In the genomic region with DNA sequence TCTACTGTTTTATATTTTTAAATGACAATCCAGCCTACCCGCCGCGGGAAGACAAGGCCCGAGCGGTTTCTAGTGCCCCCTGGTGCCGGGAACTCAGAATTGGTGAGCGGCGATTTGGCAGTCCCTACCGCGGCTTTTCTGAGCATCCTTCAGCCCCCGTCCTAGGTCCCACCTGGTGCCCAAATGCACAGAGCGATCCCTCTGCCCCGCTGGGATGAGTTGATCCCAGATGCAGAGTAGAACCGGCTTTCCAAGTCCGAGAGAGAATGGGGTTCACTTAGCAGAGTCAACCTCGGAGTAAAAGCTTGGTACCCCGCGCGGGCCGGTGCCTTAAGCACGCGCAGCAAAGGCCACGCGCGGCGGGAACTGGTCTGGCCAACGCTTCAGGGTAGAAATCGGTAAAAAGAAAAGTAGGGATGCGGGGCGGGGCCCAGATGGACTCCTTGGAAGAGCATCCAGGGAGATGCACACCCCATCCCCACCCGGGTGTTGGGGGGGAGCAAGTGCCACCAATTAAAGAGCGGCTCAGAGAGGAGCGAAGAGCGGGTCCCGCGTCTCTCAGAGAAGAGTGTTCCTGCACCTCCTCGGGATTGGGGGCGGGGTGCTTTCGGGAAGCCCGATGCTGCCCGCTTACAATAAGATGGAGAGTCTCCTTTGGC, we compare ENCODE assay signal across 8 mouse cellular contexts. TPM values are rescaled to one million over a fixed set of nuclear protein-coding genes. Genes with fewer than 3 reads are reported as not detected.
DNase-seq lines count a peak whose midpoint lies in the region; TF ChIP-seq lines count a peak whose summit lies in the region.

No protein-coding gene starts in this region.

- H3K27ac ChIP-seq in kidney, adult 2 months (ENCODE audit: insufficient read depth, low read depth, low read length), result no peak overlapping the region

- peaks cover 11% of the 10 kb centered on the region for H3K27me3 ChIP-seq in kidney, adult 2 months (replicated peaks; ENCODE audit: control insufficient read depth, insufficient read depth, low read length)
- no peaks in the 10 kb centered on the region for H3K27me3 ChIP-seq in myocyte (ENCODE audit: control insufficient read depth, insufficient read depth, insufficient read length)

- H3K36me3 ChIP-seq in kidney, adult 2 months (ENCODE audit: control insufficient read depth, insufficient read depth, low read length), result no peaks in the 10 kb centered on the region
- no peaks in the 10 kb centered on the region for H3K36me3 ChIP-seq in myocyte (ENCODE audit: control insufficient read depth, insufficient read depth)

- peak overlapping the region; percentile 12 for H3ac ChIP-seq in myocyte (ENCODE audit: control insufficient read depth, insufficient read length)

- H3K79me2 ChIP-seq in myocyte (ENCODE audit: control insufficient read depth, insufficient read depth), result peaks cover 5% of the 10 kb centered on the region

- TF ChIP-seq CTCF in kidney, adult 2 months (conservative IDR thresholded peaks at IDR 0.05; ENCODE audit: insufficient read depth, insufficient read length, low read depth, low read length), result peak; percentile 53

- H3K4me2 ChIP-seq in myocyte (ENCODE audit: low read depth), result peak overlapping the region; percentile 99

- 1% methylated on average over 41 of the region's 41 CpGs for WGBS in kidney, adult 2 months

- no peaks in the 10 kb centered on the region for H3K4me1 ChIP-seq in kidney, adult 2 months (ENCODE audit: control insufficient read depth, insufficient read depth, low read length)

- H3K4me3 ChIP-seq in kidney, adult 2 months (ENCODE audit: insufficient read depth, low read depth, low read length), result peak overlapping the region; percentile 32; the same call in 1 of the 2 replicates
- H3K4me3 ChIP-seq in myocyte, result peak overlapping the region; percentile 41

- TF ChIP-seq POLR2A in kidney, adult 2 months (IDR thresholded peaks at IDR 0.05; ENCODE audit: low read depth, low read length), result no peak
- TF ChIP-seq POLR2A in myocyte (IDR thresholded peaks at IDR 0.05; ENCODE audit: insufficient read length, low read depth), result no peak

- DNase-seq in urinary bladder, adult 18-20 months (ENCODE audit: low spot score in 2 of 2), result peak; percentile 31 to 72
- no peak for DNase-seq in urinary bladder, postnatal 10 days (ENCODE audit: low spot score)
- DNase-seq in embryo, embryonic 9.5 days (ENCODE audit: extremely low spot score), result peak; percentile 87
- peak; percentile 62 to 74 for DNase-seq in gastrocnemius, postnatal 4 days (ENCODE audit: low spot score in 2 of 2)
- peak; percentile 50 for DNase-seq in kidney, adult 2 months
- DNase-seq in liver, result peak; percentile 60
- DNase-seq in thymus, postnatal 10 days (ENCODE audit: low spot score in 2 of 2), result peak; percentile 16 to 61

TF ChIP-seq in myocyte, 11 proteins besides CTCF, POLR2A, EP300 and RAD21:
- peak; percentile 70 for TF ChIP-seq E2F4 (IDR thresholded peaks at IDR 0.05; ENCODE audit: insufficient read depth)
- no peak for TF ChIP-seq MYOD1 (IDR thresholded peaks at IDR 0.05; ENCODE audit: control insufficient read depth in 1 of 3, insufficient read length in 2 of 3, low read depth in 2 of 3)
- peak in 1 of 3 experiments; percentile 9 for TF ChIP-seq MYOG (IDR thresholded peaks at IDR 0.05; ENCODE audit: control insufficient read depth in 1 of 3, insufficient read depth in 1 of 3, insufficient read length in 2 of 3, low read depth in 2 of 3)

RNA-seq across cellular contexts. Expression of a gene that starts 2.4 kb away (rescaled TPM):
- total RNA-seq in gastrocnemius, postnatal 4 days (2021), result 1 to 10 TPM; 1.6 to 1.9 TPM
- polyA plus RNA-seq in kidney, adult 2 months (2012; rRNA removed), result 0.13 and 0.27 TPM in 2 replicates
- polyA plus RNA-seq in myocyte (2012; fragmentation: generic; extraction: Trizol), result 2.8 TPM
